Mouse (Mus musculus) cortical plate, adult 2 months (tissue): ENCODE data around the gene Gm21083.
"Not testable (repeated sequence)": the region's sequence is repeated elsewhere in the genome, so short reads cannot be mapped to it uniquely, and the experiment has no call there.

Experiments
- CTCF ChIP-seq: fragments of 200-500 bp; IDR thresholded peaks from 2 replicates; pipeline ENCODE4 v1.5.1; 2011; ENCODE audit warnings: mild to moderate bottlenecking, control low read depth, low read length; ENCODE audit not compliant: insufficient read depth; ENCODE audit errors: extremely low read depth
- POLR2A ChIP-seq: fragments of 200-500 bp; IDR thresholded peaks from 2 replicates; pipeline ENCODE4 v1.6.1; 2011; ENCODE audit warnings: mild to moderate bottlenecking, low read length, control low read depth; ENCODE audit not compliant: insufficient read depth; ENCODE audit errors: extremely low read depth

- not testable (repeated sequence) for TF ChIP-seq CTCF, POLR2A
Measured at GRCm38 (mm10) chr5:15601481-15601880, 24.3 kb downstream of the Gm21083 start.
